Mouse (Mus musculus) small intestine, adult 2 months (tissue): ENCODE data around the gene Fbxo47.

ENCODE experiments used
- CTCF ChIP-seq: fragments of 200-500 bp; IDR thresholded peaks from 2 replicates; pipeline ENCODE4 v1.5.1; 2012; ENCODE audit warnings: low read depth, mild to moderate bottlenecking, control low read depth, inconsistent platforms, low read length, moderate library complexity, mixed read lengths; ENCODE audit not compliant: insufficient replicate concordance, insufficient read length; ENCODE audit errors: extremely low read depth
- POLR2A ChIP-seq: fragments of 200-500 bp; IDR thresholded peaks from 2 replicates; pipeline ENCODE4 v1.6.1; 2012; ENCODE audit warnings: low read depth, mild to moderate bottlenecking, control low read depth, inconsistent platforms, low read length, moderate library complexity

DNA sequence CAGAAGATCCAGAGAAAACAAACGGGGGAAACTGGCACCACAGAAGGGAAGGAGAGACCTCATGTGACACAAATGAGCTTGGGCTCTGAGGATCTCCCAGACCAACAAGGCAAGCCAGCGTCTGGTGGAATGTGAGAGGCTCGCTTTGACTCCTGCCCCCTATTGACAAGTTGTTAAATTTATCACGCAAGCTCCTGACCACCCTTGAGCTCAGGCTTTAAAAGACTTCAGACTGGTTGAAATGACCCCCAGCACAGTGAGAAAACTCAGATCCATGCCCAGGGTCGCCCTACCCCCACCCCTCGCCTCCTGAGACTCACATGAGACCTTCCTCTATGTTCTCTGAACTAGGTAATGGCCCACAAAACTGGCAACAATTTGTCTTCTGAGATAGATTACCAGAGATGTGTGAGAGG lies 43.4 kb downstream of the Fbxo47 start, which contains the start of gene B230217C12Rik:
- TF ChIP-seq CTCF (peak; percentile 52; the same call in 1 of the 2 replicates), POLR2A (no peak)
